Mouse (Mus musculus): ENCODE data around the gene Ncam1.

DNA sequence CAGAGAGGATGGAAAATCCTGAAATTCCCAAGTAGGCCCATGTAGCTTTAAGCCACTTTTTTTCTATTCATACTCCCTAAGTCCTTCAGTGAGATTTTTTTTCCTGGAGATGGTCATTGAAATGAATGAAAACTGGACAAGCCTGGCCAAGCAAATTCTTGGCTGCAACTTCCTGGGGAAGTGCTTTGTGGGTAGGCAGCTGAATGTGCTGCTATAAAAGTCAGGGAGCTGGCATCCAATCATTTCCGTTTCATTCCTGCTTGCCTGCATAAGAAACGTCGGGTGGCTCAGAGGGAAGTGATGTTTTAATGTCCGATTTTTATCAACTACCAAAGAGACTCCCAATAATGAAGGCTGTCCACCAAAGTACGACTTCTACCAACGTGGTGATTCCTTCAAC, 61.6 kb downstream of the Ncam1 start:
- TF ChIP-seq GATA1 (IDR thresholded peaks at IDR 0.05; ENCODE audit: borderline replicate concordance, low read length) (no peak), CTCF (IDR thresholded peaks at IDR 0.05; ENCODE audit: low read depth, low read length) (no peak), POLR2AphosphoS5 (IDR thresholded peaks at IDR 0.05; ENCODE audit: insufficient replicate concordance, low read depth, low read length) (no peak)
